In genomic region chr5:110072413-110072812, GRCm38 (mm10) we compare ENCODE assay signal across 1 mouse cellular context. TPM values are rescaled to one million over a fixed set of nuclear protein-coding genes. Genes with fewer than 3 reads are reported as not detected.
"Had no signal": no experiment of that assay in that cellular context is flagged by ENCODE, and none has a peak within 500 bp of the region (broad histone marks: within the 10 kb centered on the region; RNA-seq: fewer than 3 reads in every experiment).

Gm17655 (minus strand) TSS chr5:110072513.

RNA-seq across cellular contexts. Expression of gene Gm17655, which starts in this region (rescaled TPM):
- polyA plus RNA-seq: erythroblast, embryonic 14.5 days had no signal
